Mouse (Mus musculus) left cerebral cortex, adult 6 months (tissue): ENCODE results near the gene Tll1. TPM values are rescaled to one million over a fixed set of nuclear protein-coding genes. Genes with fewer than 3 reads are reported as not detected.

Experiments
- long read RNA-seq, 2 experiments: library from polyadenylated mRNA; unstranded; transcript quantifications; one replicate each; pipeline ENCODE4 v2.0.0; 2019 to 2020
- polyA plus RNA-seq: library from polyadenylated mRNA; unstranded; fragments of <200 nt; fragmentation: Nextera tagmentation; gene quantifications from 2 replicates; pipeline ENCODE4 v1.2.3, GENCODE M21; 2021

Gene Tll1
- polyA plus RNA-seq = 0.13 and 0.45 TPM in 2 replicates
- long read RNA-seq, experiment 1, partial matches to known transcripts = 0 of 3 reads
- long read RNA-seq, experiment 1, other reads (novel, unspliced or antisense) = 3 of 3 reads
- long read RNA-seq, experiment 2 = 0 reads

GRCm38 (mm10) chr8:64206024-64206385 lies at the start of gene Tll1:
Gene Tll1, minus strand, starts transcription at chr8:64206271.

